7 mouse cellular contexts compared by ENCODE assay signal in genomic region chr7:127707045-127707956, GRCm38 (mm10). TPM values are rescaled to one million over a fixed set of nuclear protein-coding genes. Genes with fewer than 3 reads are reported as not detected.
DNase-seq lines count a peak whose midpoint lies in the region; ATAC-seq and TF ChIP-seq lines count a peak whose summit lies in the region.

No protein-coding gene starts in this region.

- H3K4me1 ChIP-seq in lung, embryonic 16.5 days (replicated peaks; ENCODE audit: control insufficient read depth, insufficient read depth, low read length), result peaks cover 28% of the 10 kb centered on the region
- peaks cover 44% of the 10 kb centered on the region for H3K4me1 ChIP-seq in liver, embryonic 12.5 days
- H3K4me1 ChIP-seq in stomach, postnatal 0 days (replicated peaks; ENCODE audit: control insufficient read depth, insufficient read depth), result peaks cover 6% of the 10 kb centered on the region; the same call in 1 of the 2 replicates

- no peak for TF ChIP-seq EP300 in stomach, postnatal 0 days (optimal IDR thresholded peaks at IDR 0.05)

- H3K4me2 ChIP-seq in lung, embryonic 16.5 days (ENCODE audit: low read depth, low read length), result peak overlapping the region; percentile 92
- peak overlapping the region; percentile 99 for H3K4me2 ChIP-seq in liver, embryonic 12.5 days
- peak overlapping the region; percentile 63 for H3K4me2 ChIP-seq in stomach, postnatal 0 days (replicated peaks; ENCODE audit: low read depth)

- peak overlapping the region; percentile 99 for H3K27ac ChIP-seq in lung, embryonic 16.5 days (ENCODE audit: low read length)
- peak overlapping the region; percentile 90 for H3K27ac ChIP-seq in liver, embryonic 12.5 days
- peak overlapping the region; percentile 97 for H3K27ac ChIP-seq in stomach, postnatal 0 days (replicated peaks)

- H3K9me3 ChIP-seq in lung, embryonic 16.5 days (ENCODE audit: control insufficient read depth, low read length), result no peaks in the 10 kb centered on the region; the same call in 1 of the 2 replicates
- no peaks in the 10 kb centered on the region for H3K9me3 ChIP-seq in liver, embryonic 12.5 days (replicated peaks)
- no peaks in the 10 kb centered on the region for H3K9me3 ChIP-seq in stomach, postnatal 0 days (ENCODE audit: control insufficient read depth, low read length)

- 28% methylated on average over 22 of the region's 22 CpGs for WGBS in lung, embryonic 16.5 days
- 34% methylated on average over 22 of the region's 22 CpGs for WGBS in liver, embryonic 12.5 days (ENCODE audit: insufficient replicate concordance)
- WGBS in stomach, postnatal 0 days, result 26% methylated on average over 22 of the region's 22 CpGs

- H3K4me3 ChIP-seq in lung, embryonic 16.5 days (ENCODE audit: low read length), result peak overlapping the region; percentile 81
- peak overlapping the region; percentile 79 for H3K4me3 ChIP-seq in liver, embryonic 12.5 days
- H3K4me3 ChIP-seq in stomach, postnatal 0 days (ENCODE audit: low read depth, low read length), result peak overlapping the region; percentile 79

- 0 out of 2 replicates have a peak, but pooled peaks have one; percentile 0 for ATAC-seq in lung, embryonic 16.5 days (ENCODE audit: low read depth)
- no peak for ATAC-seq in liver, embryonic 12.5 days
- no peak for ATAC-seq in stomach, postnatal 0 days (ENCODE audit: low FRiP score, low TSS enrichment)

- peaks cover 16% of the 10 kb centered on the region for H3K36me3 ChIP-seq in lung, embryonic 16.5 days (ENCODE audit: control insufficient read depth, insufficient read depth, low read length)
- peaks cover 39% of the 10 kb centered on the region for H3K36me3 ChIP-seq in liver, embryonic 12.5 days
- H3K36me3 ChIP-seq in stomach, postnatal 0 days (ENCODE audit: control insufficient read depth, insufficient read depth, low read length), result peaks cover 4% of the 10 kb centered on the region; the same call in 1 of the 2 replicates

- no peak for TF ChIP-seq CTCF in stomach, postnatal 0 days (IDR thresholded peaks at IDR 0.05; ENCODE audit: low read depth)

- peak overlapping the region; percentile 87 for H3K9ac ChIP-seq in lung, embryonic 16.5 days (ENCODE audit: low read length)
- peak overlapping the region; percentile 81 for H3K9ac ChIP-seq in liver, embryonic 12.5 days
- H3K9ac ChIP-seq in stomach, postnatal 0 days (ENCODE audit: low read length), result peak overlapping the region; percentile 90

- DNase-seq in lung, postnatal 36 days, result no peak
- peak; percentile 62 for DNase-seq in cerebellum, adult 9-10 months
- DNase-seq in forelimb bud, embryonic 11.5 days (ENCODE audit: low read depth, low spot score), result peak; percentile 63
- DNase-seq in stomach, postnatal 0 days (ENCODE audit: low spot score), result no peak
- no peak for DNase-seq in frontal cortex, postnatal 25 days (ENCODE audit: low spot score in 2 of 2)

- H3K27me3 ChIP-seq in lung, embryonic 16.5 days (ENCODE audit: control insufficient read depth, insufficient read depth, low read depth, low read length), result no peaks in the 10 kb centered on the region
- no peaks in the 10 kb centered on the region for H3K27me3 ChIP-seq in liver, embryonic 12.5 days (replicated peaks)
- H3K27me3 ChIP-seq in stomach, postnatal 0 days (ENCODE audit: control insufficient read depth, insufficient read depth, low read length), result no peaks in the 10 kb centered on the region

RNA-seq across cellular contexts. Expression of gene Bcl7c, which starts 1.4 kb away (rescaled TPM):
- 40.5 and 46.1 TPM in 2 replicates for polyA plus RNA-seq in lung, embryonic 16.5 days (2015; fragmentation: Nextera tagmentation; extraction: Ambion mirVana)
- 40.6 and 43.6 TPM in 2 replicates for polyA plus RNA-seq in liver, embryonic 12.5 days (2016; fragmentation: Nextera tagmentation; extraction: Ambion mirVana)
- polyA plus RNA-seq in stomach, postnatal 0 days (2015; fragmentation: Nextera tagmentation; extraction: Ambion mirVana), result 42.2 and 46.8 TPM in 2 replicates

RNA-seq across cellular contexts. Expression of gene Ctf1, which starts 5.2 kb away (rescaled TPM):
- polyA plus RNA-seq in lung, embryonic 16.5 days (2015; fragmentation: Nextera tagmentation; extraction: Ambion mirVana), result 11.4 and 11.8 TPM in 2 replicates
- polyA plus RNA-seq in liver, embryonic 12.5 days (2016; fragmentation: Nextera tagmentation; extraction: Ambion mirVana), result 3.6 and 4.6 TPM in 2 replicates
- polyA plus RNA-seq in stomach, postnatal 0 days (2015; fragmentation: Nextera tagmentation; extraction: Ambion mirVana), result 13.4 and 14.5 TPM in 2 replicates

RNA-seq across cellular contexts. Expression of gene Ctf2, which starts 24.7 kb away (rescaled TPM):
- 0.23 and 0.24 TPM in 2 replicates for polyA plus RNA-seq in lung, embryonic 16.5 days (2015; fragmentation: Nextera tagmentation; extraction: Ambion mirVana)
- 0.13 and 0.26 TPM in 2 replicates for polyA plus RNA-seq in liver, embryonic 12.5 days (2016; fragmentation: Nextera tagmentation; extraction: Ambion mirVana)
- 0.08 and 0.13 TPM in 2 replicates for polyA plus RNA-seq in stomach, postnatal 0 days (2015; fragmentation: Nextera tagmentation; extraction: Ambion mirVana)

RNA-seq across cellular contexts. Expression of gene Fbxl19, which starts 37.0 kb away (rescaled TPM):
- polyA plus RNA-seq in lung, embryonic 16.5 days (2015; fragmentation: Nextera tagmentation; extraction: Ambion mirVana), result 3.1 and 3.8 TPM in 2 replicates
- 3.7 TPM in 2 replicates for polyA plus RNA-seq in liver, embryonic 12.5 days (2016; fragmentation: Nextera tagmentation; extraction: Ambion mirVana)
- polyA plus RNA-seq in stomach, postnatal 0 days (2015; fragmentation: Nextera tagmentation; extraction: Ambion mirVana), result 1.1 and 1.9 TPM in 2 replicates

Comparison
In these comparisons a context has a peak if more than half of its experiments do, and no peak if none do; other contexts are left out.
1. DNase-seq: peak in cerebellum, adult 9-10 months (single experiment) and forelimb bud, embryonic 11.5 days (single experiment); none in lung, postnatal 36 days (single experiment), stomach, postnatal 0 days (single experiment) and frontal cortex, postnatal 25 days (0 of 2).
2. Peak in every context shown above with its lines, with median percentiles within 50 percentile points of each other: H3K27ac ChIP-seq, H3K4me2 ChIP-seq, H3K4me3 ChIP-seq and H3K9ac ChIP-seq.